Mouse (Mus musculus) retina, adult 2 months (tissue): ENCODE measurements around the gene BC117090.
"Not testable (repeated sequence)": the region's sequence is repeated elsewhere in the genome, so short reads cannot be mapped to it uniquely, and the experiment has no call there.

Experiments used
- DNase-seq: peaks from one replicate; pipeline ENCODE4 v3.0.0-alpha.2; 2012; ENCODE audit warnings: low read depth, low spot score

BC117090 gene

GRCm38 (mm10) chr16:36334232-36334631, at the start of gene BC117090:
Gene BC117090 (minus strand): TSS chr16:36334332.
- DNase-seq: no peak

GRCm38 (mm10) chr16:36367648-36368047, 33.5 kb upstream of the BC117090 start, which contains the start of gene BC100530:
Gene BC100530 (minus strand): TSS chr16:36367748.
- DNase-seq: not testable (repeated sequence)

- DNase-seq: no peak
Measured at GRCm38 (mm10) chr16:36337171-36337570, 3.0 kb upstream of the BC117090 start.

DNA sequence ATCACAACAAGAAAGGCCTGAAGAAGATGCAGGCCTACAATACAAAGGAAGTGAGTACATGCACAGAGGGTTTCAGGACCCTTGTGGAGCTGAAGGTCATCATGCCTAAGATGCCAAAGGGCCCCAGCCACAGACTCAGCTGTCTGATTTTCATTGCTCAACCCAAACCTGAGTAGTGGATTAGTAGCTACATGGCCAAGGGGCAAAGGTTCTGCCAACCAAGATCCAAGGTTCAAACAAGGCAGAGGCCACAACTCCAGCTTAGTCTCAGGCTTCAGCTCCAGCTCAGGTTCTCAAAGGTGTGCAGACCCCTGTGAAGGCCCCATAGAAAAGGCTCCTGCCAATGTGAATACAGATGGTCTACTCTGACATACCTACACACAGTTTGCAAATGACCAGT, 14.8 kb downstream of the BC117090 start:
- DNase-seq: no peak

DNA sequence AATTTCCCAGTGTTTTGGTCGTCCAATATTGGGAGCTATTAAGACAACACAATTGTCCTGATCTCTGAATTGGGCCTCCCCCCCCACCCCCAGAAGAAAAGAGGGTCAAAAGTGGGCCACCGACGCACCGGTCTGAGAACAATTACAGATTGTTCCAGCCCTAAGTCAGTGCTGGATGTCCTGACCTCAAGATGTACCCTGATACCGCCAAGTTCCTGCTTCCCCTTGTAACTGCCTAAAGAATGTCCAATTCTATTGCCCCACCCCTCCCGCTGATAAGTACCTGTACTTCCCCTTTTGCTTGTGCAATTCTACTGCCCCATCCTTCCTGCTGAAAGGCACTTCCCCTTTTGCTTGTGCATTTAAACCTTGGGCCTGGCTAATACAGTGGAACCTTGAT, 18.0 kb downstream of the BC117090 start:
- DNase-seq: not testable (repeated sequence)

- DNase-seq: no peak
Measured at GRCm38 (mm10) chr16:36307631-36308030, 26.5 kb downstream of the BC117090 start.

DNA sequence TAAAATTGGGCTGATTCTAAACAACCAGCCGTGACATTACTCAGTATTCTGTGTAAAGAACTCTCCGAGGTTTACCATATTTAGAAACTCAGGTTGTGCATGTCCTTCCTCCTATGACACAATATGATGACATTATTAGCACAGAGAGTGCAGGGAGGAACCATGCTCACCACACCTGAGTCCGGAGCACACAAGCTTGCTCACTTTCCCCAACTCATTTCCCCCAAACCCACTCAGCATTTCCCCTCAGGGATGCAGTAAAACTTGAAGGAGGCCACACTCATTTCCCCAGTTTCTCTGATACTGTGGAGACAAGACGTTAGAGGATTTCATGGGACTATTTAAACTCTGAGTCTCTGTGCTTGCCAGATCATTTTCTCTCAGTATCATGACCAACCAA, 45.0 kb downstream of the BC117090 start:
- no peak for DNase-seq

- not testable (repeated sequence) for DNase-seq
Measured at GRCm38 (mm10) chr16:36276796-36277195, 57.3 kb downstream of the BC117090 start, which contains the start of gene Stfa1. Gene Stfa1 (plus strand): TSS chr16:36276951.
